Mouse (Mus musculus): ENCODE results near the gene Ndufs2. TPM values are rescaled to one million over a fixed set of nuclear protein-coding genes. Genes with fewer than 3 reads are reported as not detected.

Ndufs2 gene
- total and polyA plus RNA-seq, 2 experiments from 2014 or later = 1,009 to 1,127 TPM

GRCm38 (mm10) chr1:171237438-171237837, 13.8 kb downstream of the Ndufs2 start:
- 76% methylated on average over 6 of the region's 6 CpGs for WGBS
- no peaks in the 10 kb centered on the region for H3K9me3 ChIP-seq (replicated peaks; ENCODE audit: control insufficient read depth, low read length)
- H3K36me3 ChIP-seq (replicated peaks; ENCODE audit: control insufficient read depth, insufficient read depth, low read length) = peaks cover 85% of the 10 kb centered on the region
- DNase-seq (ENCODE audit: low spot score) (no peak), ATAC-seq (ENCODE audit: insufficient read depth, low read depth) (no peak)
- no peak overlapping the region for H3K27ac ChIP-seq (ENCODE audit: low read depth)
- H3K9ac ChIP-seq (replicated peaks; ENCODE audit: low read depth, low read length) = no peak overlapping the region
- TF ChIP-seq CTCF (IDR thresholded peaks at IDR 0.05; ENCODE audit: low read depth) = no peak
- TF ChIP-seq EP300 (IDR thresholded peaks at IDR 0.05; ENCODE audit: low read depth) = no peak
- H3K4me3 ChIP-seq (ENCODE audit: low read depth, low read length) = no peak overlapping the region
- H3K4me1 ChIP-seq (ENCODE audit: control insufficient read depth, insufficient read depth) = 0 out of 2 replicates have a peak, but pooled peaks cover 6% of the 10 kb centered on the region
- H3K27me3 ChIP-seq (ENCODE audit: control insufficient read depth, insufficient read depth, low read length) = no peaks in the 10 kb centered on the region
- no peak overlapping the region for H3K4me2 ChIP-seq (ENCODE audit: low read depth, low read length)

- DNase-seq (ENCODE audit: low spot score) = no peak
- Histone ChIP-seq H3K9ac (replicated peaks; ENCODE audit: low read depth, low read length) (no peak overlapping the region), H3K27me3 (ENCODE audit: control insufficient read depth, insufficient read depth, low read length) (no peaks in the 10 kb centered on the region), H3K9me3 (replicated peaks; ENCODE audit: control insufficient read depth, low read length) (no peaks in the 10 kb centered on the region), H3K27ac (ENCODE audit: low read depth) (peak overlapping the region; percentile 2), H3K4me3 (ENCODE audit: low read depth, low read length) (no peak overlapping the region), H3K4me2 (ENCODE audit: low read depth, low read length) (no peak overlapping the region), H3K36me3 (replicated peaks; ENCODE audit: control insufficient read depth, insufficient read depth, low read length) (peaks cover 71% of the 10 kb centered on the region), H3K4me1 (ENCODE audit: control insufficient read depth, insufficient read depth) (0 out of 2 replicates have a peak, but pooled peaks cover 6% of the 10 kb centered on the region)
- no peak for TF ChIP-seq EP300 (IDR thresholded peaks at IDR 0.05; ENCODE audit: low read depth)
- no peak for TF ChIP-seq CTCF (IDR thresholded peaks at IDR 0.05; ENCODE audit: low read depth)
- WGBS = 28% methylated on average over 4 of the region's 4 CpGs
- ATAC-seq (ENCODE audit: insufficient read depth, low read depth) = peak; percentile 40; the same call in 1 of the 2 replicates
Observed at GRCm38 (mm10) chr1:171235791-171236190, 15.4 kb downstream of the Ndufs2 start.

- no peak for TF ChIP-seq CTCF (IDR thresholded peaks at IDR 0.05; ENCODE audit: low read depth)
- TF ChIP-seq EP300 (IDR thresholded peaks at IDR 0.05; ENCODE audit: low read depth) = no peak
- no peak overlapping the region for H3K4me2 ChIP-seq (ENCODE audit: low read depth, low read length)
- no peak overlapping the region for H3K9ac ChIP-seq (replicated peaks; ENCODE audit: low read depth, low read length)
- ATAC-seq (ENCODE audit: insufficient read depth, low read depth) (no peak), DNase-seq (ENCODE audit: low spot score) (no peak)
- no peaks in the 10 kb centered on the region for H3K9me3 ChIP-seq (replicated peaks; ENCODE audit: control insufficient read depth, low read length)
- H3K27ac ChIP-seq (ENCODE audit: low read depth) = peak overlapping the region; percentile 15; the same call in 1 of the 2 replicates
- H3K4me1 ChIP-seq (ENCODE audit: control insufficient read depth, insufficient read depth) = 0 out of 2 replicates have a peak, but pooled peaks cover 6% of the 10 kb centered on the region
- H3K36me3 ChIP-seq (replicated peaks; ENCODE audit: control insufficient read depth, insufficient read depth, low read length) = peaks cover 59% of the 10 kb centered on the region
- 88% methylated on average over 4 of the region's 4 CpGs for WGBS
- no peaks in the 10 kb centered on the region for H3K27me3 ChIP-seq (ENCODE audit: control insufficient read depth, insufficient read depth, low read length)
- no peak overlapping the region for H3K4me3 ChIP-seq (ENCODE audit: low read depth, low read length)
Observed at GRCm38 (mm10) chr1:171234538-171234937, 16.6 kb downstream of the Ndufs2 start.

- no peak within 1 kb of the TSS for H3K9ac ChIP-seq (replicated peaks; ENCODE audit: low read depth, low read length)
- no peak for ATAC-seq (ENCODE audit: insufficient read depth, low read depth)
- H3K27ac ChIP-seq (ENCODE audit: low read depth) = peak within 1 kb of the TSS; percentile 15; the same call in 1 of the 2 replicates
- H3K4me2 ChIP-seq (ENCODE audit: low read depth, low read length) = no peak within 1 kb of the TSS
- no peak within 1 kb of the TSS; the same call in 1 of the 2 replicates for H3K4me3 ChIP-seq (ENCODE audit: low read depth, low read length)
- H3K36me3 ChIP-seq (replicated peaks; ENCODE audit: control insufficient read depth, insufficient read depth, low read length) = peaks cover 56% of the 10 kb centered on the region
- H3K27me3 ChIP-seq (ENCODE audit: control insufficient read depth, insufficient read depth, low read length) = no peaks in the 10 kb centered on the region
- TF ChIP-seq CTCF (IDR thresholded peaks at IDR 0.05; ENCODE audit: low read depth) (no peak), EP300 (IDR thresholded peaks at IDR 0.05; ENCODE audit: low read depth) (no peak)
- 78% methylated on average over 14 of the region's 14 CpGs for WGBS
- no peaks in the 10 kb centered on the region for H3K9me3 ChIP-seq (replicated peaks; ENCODE audit: control insufficient read depth, low read length)
- H3K4me1 ChIP-seq (ENCODE audit: control insufficient read depth, insufficient read depth) = 0 out of 2 replicates have a peak, but pooled peaks cover 6% of the 10 kb centered on the region
- DNase-seq (ENCODE audit: low spot score) = no peak
Observed at GRCm38 (mm10) chr1:171234126-171234525, 17.1 kb downstream of the Ndufs2 start, which contains the start of gene Fcer1g. TSS of gene Fcer1g (minus strand) at chr1:171234365.

GRCm38 (mm10) chr1:171232800-171233730, 18.1 kb downstream of the Ndufs2 start:
- Histone ChIP-seq H3K4me1 (ENCODE audit: control insufficient read depth, insufficient read depth) (0 out of 2 replicates have a peak, but pooled peaks cover 6% of the 10 kb centered on the region), H3K4me3 (ENCODE audit: low read depth, low read length) (no peak overlapping the region), H3K36me3 (replicated peaks; ENCODE audit: control insufficient read depth, insufficient read depth, low read length) (peaks cover 45% of the 10 kb centered on the region), H3K27me3 (ENCODE audit: control insufficient read depth, insufficient read depth, low read length) (no peaks in the 10 kb centered on the region), H3K4me2 (ENCODE audit: low read depth, low read length) (no peak overlapping the region), H3K27ac (ENCODE audit: low read depth) (no peak overlapping the region), H3K9ac (replicated peaks; ENCODE audit: low read depth, low read length) (no peak overlapping the region), H3K9me3 (replicated peaks; ENCODE audit: control insufficient read depth, low read length) (no peaks in the 10 kb centered on the region)
- no peak for TF ChIP-seq CTCF (IDR thresholded peaks at IDR 0.05; ENCODE audit: low read depth)
- DNase-seq (ENCODE audit: low spot score) (no peak), ATAC-seq (ENCODE audit: insufficient read depth, low read depth) (no peak)
- WGBS = 61% methylated on average over 12 of the region's 12 CpGs

Data from heart, postnatal 0 days (tissue).